Mouse (Mus musculus) neutrophil, adult 59 days (primary cell): ENCODE results near the gene Ctsj. TPM values are rescaled to one million over a fixed set of nuclear protein-coding genes. Genes with fewer than 3 reads are reported as not detected.

Experiments
- total RNA-seq, 2 experiments: library from RNA; stranded (reverse); gene quantifications; 1 replicate in 1 of 2; 2 replicates in 1 of 2; pipeline ENCODE4 v1.2.4; 2023

Gene Ctsj
- total RNA-seq = not detected

GRCm38 (mm10) chr13:61005859-61006258 lies at the start of gene Ctsj:
Gene Ctsj, minus strand, starts transcription at chr13:61005959.

GRCm38 (mm10) chr13:61040531-61040930 lies 34.8 kb upstream of the Ctsj start, which contains the start of gene Ctsq:
Gene Ctsq, minus strand, starts transcription at chr13:61040631.

Other genes starting within 250 kb of the Ctsj start
- not detected for gene BC051665, start 219.6 kb downstream of the Ctsj start, total RNA-seq
- not detected for gene Ctsll3, start 203.1 kb downstream of the Ctsj start, total RNA-seq
- gene 4930486L24Rik, start 141.5 kb downstream of the Ctsj start, total RNA-seq = not detected
- not detected for gene Gm49392, start 109.1 kb downstream of the Ctsj start, total RNA-seq
- gene Ctla2b, start 108.5 kb downstream of the Ctsj start, total RNA-seq = under 1 TPM in 1 of 2 experiments, not detected in 1; 0.46 TPM
- gene Tpbpb, start 101.1 kb downstream of the Ctsj start, total RNA-seq = not detected
- not detected for gene Gm49393, start 70.4 kb downstream of the Ctsj start, total RNA-seq
- gene Gm49391, start 69.4 kb downstream of the Ctsj start, total RNA-seq = not detected
- 1 to 10 TPM in 1 of 2 experiments, under 1 TPM in 1; 0.71 to 1.8 TPM for gene Ctla2a, start 69.3 kb downstream of the Ctsj start, total RNA-seq
- not detected for gene Tpbpa, start 64.0 kb downstream of the Ctsj start, total RNA-seq
- not detected for gene Ctsq, start 34.7 kb upstream of the Ctsj start, total RNA-seq
- not detected for gene Ctsr, start 158.3 kb upstream of the Ctsj start, total RNA-seq
- not detected for gene Cts6, start 197.5 kb upstream of the Ctsj start, total RNA-seq
- not detected for gene Cts8, start 249.4 kb upstream of the Ctsj start, total RNA-seq